Mouse (Mus musculus): Measurements from ENCODE around the gene Lhx5.

GRCm38 (mm10) chr5:120436885-120437495 lies 5.5 kb downstream of the Lhx5 start:
- TF ChIP-seq CTCF (IDR thresholded peaks at IDR 0.05; ENCODE audit: extremely low read depth, insufficient read depth, insufficient read length, insufficient replicate concordance) (no peak), POLR2A (IDR thresholded peaks at IDR 0.05; ENCODE audit: low read depth, low read length) (no peak)

Data from spleen, adult 2 months (tissue).